10 mouse cellular contexts compared by ENCODE assay signal in genomic region chr11:96093361-96093760, GRCm38 (mm10). TPM values are rescaled to one million over a fixed set of nuclear protein-coding genes. Genes with fewer than 3 reads are reported as not detected.
DNase-seq lines count a peak whose midpoint lies in the region; ATAC-seq lines count a peak whose summit lies in the region.
"Had no signal": no experiment of that assay in that cellular context is flagged by ENCODE, and none has a peak within 500 bp of the region (broad histone marks: within the 10 kb centered on the region; RNA-seq: fewer than 3 reads in every experiment).

No protein-coding gene starts in this region.

- no peak overlapping the region for H3K4me2 ChIP-seq in intestine, embryonic 14.5 days (ENCODE audit: low read length)
- no peak overlapping the region for H3K4me2 ChIP-seq in intestine, embryonic 16.5 days (ENCODE audit: low read depth, low read length)
- no peak overlapping the region for H3K4me2 ChIP-seq in embryonic facial prominence, embryonic 15.5 days (replicated peaks)

- H3K9me3 ChIP-seq in intestine, embryonic 14.5 days (ENCODE audit: control insufficient read depth, low read length) = no peaks in the 10 kb centered on the region
- no peaks in the 10 kb centered on the region for H3K9me3 ChIP-seq in intestine, embryonic 16.5 days (ENCODE audit: control insufficient read depth, low read length)
- no peaks in the 10 kb centered on the region for H3K9me3 ChIP-seq in embryonic facial prominence, embryonic 15.5 days (replicated peaks)

- H3K9ac ChIP-seq in intestine, embryonic 14.5 days (ENCODE audit: low read length) = no peak overlapping the region
- H3K9ac ChIP-seq in intestine, embryonic 16.5 days (ENCODE audit: low read depth, low read length) = no peak overlapping the region
- no peak overlapping the region for H3K9ac ChIP-seq in embryonic facial prominence, embryonic 15.5 days

- DNase-seq in intestine, embryonic 14.5 days (ENCODE audit: low spot score) = peak; percentile 82
- peak; percentile 33 for DNase-seq in CD4-positive helper T cell, adult 2 months (ENCODE audit: low read depth, low spot score)
- DNase-seq in T-cell, adult 2 months (ENCODE audit: low spot score) = peak; percentile 25
- DNase-seq in kidney, adult 9 months = peak; percentile 57
- DNase-seq in thymus, postnatal 4 days = peak; percentile 62

- no peaks in the 10 kb centered on the region for H3K36me3 ChIP-seq in intestine, embryonic 14.5 days (ENCODE audit: control insufficient read depth, insufficient read depth, low read length)
- no peaks in the 10 kb centered on the region for H3K36me3 ChIP-seq in intestine, embryonic 16.5 days (ENCODE audit: control insufficient read depth, insufficient read depth, low read length)
- no peaks in the 10 kb centered on the region for H3K36me3 ChIP-seq in embryonic facial prominence, embryonic 15.5 days

- no peak for ATAC-seq in intestine, embryonic 14.5 days (replicated peaks; ENCODE audit: low FRiP score, low TSS enrichment, low read depth)
- no peak; the same call in 1 of the 2 replicates for ATAC-seq in intestine, embryonic 16.5 days
- ATAC-seq in embryonic facial prominence, embryonic 15.5 days (ENCODE audit: insufficient number of reproducible peaks, low FRiP score, low TSS enrichment, low read depth) = no peak
- ATAC-seq in megakaryocyte, adult 5-6 weeks (ENCODE audit: poor library complexity, severe bottlenecking) = peak; percentile 68

- no peak overlapping the region for H3K27ac ChIP-seq in intestine, embryonic 14.5 days (ENCODE audit: low read depth)
- no peak overlapping the region for H3K27ac ChIP-seq in intestine, embryonic 16.5 days (ENCODE audit: low read length)
- 0 out of 2 replicates have a peak overlapping the region, but pooled peaks have one; percentile 22 for H3K27ac ChIP-seq in embryonic facial prominence, embryonic 15.5 days (replicated peaks)
- H3K27ac ChIP-seq: macrophage had no signal

- 3% methylated on average over 3 of the region's 3 CpGs for WGBS in intestine, embryonic 14.5 days
- 10% methylated on average over 3 of the region's 3 CpGs for WGBS in intestine, embryonic 16.5 days
- WGBS in embryonic facial prominence, embryonic 15.5 days = 14% methylated on average over 3 of the region's 3 CpGs

- H3K27me3 ChIP-seq in intestine, embryonic 14.5 days (replicated peaks; ENCODE audit: control insufficient read depth, insufficient read depth, low read length) = 0 out of 2 replicates have a peak, but pooled peaks cover 3% of the 10 kb centered on the region
- no peaks in the 10 kb centered on the region for H3K27me3 ChIP-seq in intestine, embryonic 16.5 days (replicated peaks; ENCODE audit: control insufficient read depth, insufficient read depth, low read length)
- H3K27me3 ChIP-seq in embryonic facial prominence, embryonic 15.5 days = peaks cover 5% of the 10 kb centered on the region; the same call in 1 of the 2 replicates

- no peak overlapping the region for H3K4me3 ChIP-seq in intestine, embryonic 14.5 days (ENCODE audit: low read depth, low read length)
- no peak overlapping the region for H3K4me3 ChIP-seq in intestine, embryonic 16.5 days (ENCODE audit: low read length)
- no peak overlapping the region for H3K4me3 ChIP-seq in embryonic facial prominence, embryonic 15.5 days (replicated peaks)

- H3K4me1 ChIP-seq in intestine, embryonic 14.5 days (replicated peaks; ENCODE audit: control insufficient read depth, insufficient read depth, low read length) = no peaks in the 10 kb centered on the region
- H3K4me1 ChIP-seq in intestine, embryonic 16.5 days (ENCODE audit: control insufficient read depth, insufficient read depth, low read length) = 0 out of 2 replicates have a peak, but pooled peaks cover 6% of the 10 kb centered on the region
- no peaks in the 10 kb centered on the region for H3K4me1 ChIP-seq in embryonic facial prominence, embryonic 15.5 days

RNA-seq across cellular contexts. Expression of gene Atp5g1, which starts 17.9 kb away (rescaled TPM):
- 943 and 1,086 TPM in 2 replicates for polyA plus RNA-seq in intestine, embryonic 14.5 days (2014; fragmentation: Nextera tagmentation; extraction: Ambion mirVana)
- polyA plus RNA-seq in intestine, embryonic 16.5 days (2015; fragmentation: Nextera tagmentation; extraction: Ambion mirVana) = 1,152 and 1,154 TPM in 2 replicates
- polyA plus RNA-seq in embryonic facial prominence, embryonic 15.5 days (2015; fragmentation: Nextera tagmentation; extraction: Ambion mirVana) = 530 and 547 TPM in 2 replicates
- 192 and 203 TPM in 2 replicates for total RNA-seq in megakaryocyte, adult 5-6 weeks (2015)
- total RNA-seq in megakaryocyte, adult 5-6 weeks (2017) = 24.3 and 35.9 TPM in 2 replicates

RNA-seq across cellular contexts. Expression of gene Calcoco2, which starts 18.4 kb away (rescaled TPM):
- polyA plus RNA-seq in intestine, embryonic 14.5 days (2014; fragmentation: Nextera tagmentation; extraction: Ambion mirVana) = 0.11 TPM in 1 of 2 replicates, not detected in the other
- polyA plus RNA-seq in intestine, embryonic 16.5 days (2015; fragmentation: Nextera tagmentation; extraction: Ambion mirVana) = 0.10 TPM in 2 replicates
- polyA plus RNA-seq in embryonic facial prominence, embryonic 15.5 days (2015; fragmentation: Nextera tagmentation; extraction: Ambion mirVana) = 1.1 and 1.6 TPM in 2 replicates
- total RNA-seq in megakaryocyte, adult 5-6 weeks (2015) = not detected in 2 replicates
- total RNA-seq in megakaryocyte, adult 5-6 weeks (2017) = not detected in 2 replicates
- polyA plus RNA-seq: frontal cortex, adult 2 months; macrophage had no signal

RNA-seq across cellular contexts. Expression of gene Ube2z, which starts 28.2 kb away (rescaled TPM):
- polyA plus RNA-seq in intestine, embryonic 14.5 days (2014; fragmentation: Nextera tagmentation; extraction: Ambion mirVana) = 33.5 and 33.9 TPM in 2 replicates
- polyA plus RNA-seq in intestine, embryonic 16.5 days (2015; fragmentation: Nextera tagmentation; extraction: Ambion mirVana) = 31.5 and 32.0 TPM in 2 replicates
- 46.3 and 47.1 TPM in 2 replicates for polyA plus RNA-seq in embryonic facial prominence, embryonic 15.5 days (2015; fragmentation: Nextera tagmentation; extraction: Ambion mirVana)
- total RNA-seq in megakaryocyte, adult 5-6 weeks (2015) = 22.5 and 22.8 TPM in 2 replicates
- 20.8 and 21.5 TPM in 2 replicates for total RNA-seq in megakaryocyte, adult 5-6 weeks (2017)

RNA-seq across cellular contexts. Expression of gene Ttll6, which starts 40.2 kb away (rescaled TPM):
- 0.15 and 0.22 TPM in 2 replicates for polyA plus RNA-seq in intestine, embryonic 14.5 days (2014; fragmentation: Nextera tagmentation; extraction: Ambion mirVana)
- 0.27 and 0.51 TPM in 2 replicates for polyA plus RNA-seq in intestine, embryonic 16.5 days (2015; fragmentation: Nextera tagmentation; extraction: Ambion mirVana)
- polyA plus RNA-seq in embryonic facial prominence, embryonic 15.5 days (2015; fragmentation: Nextera tagmentation; extraction: Ambion mirVana) = 1.1 and 2.4 TPM in 2 replicates
- total RNA-seq in megakaryocyte, adult 5-6 weeks (2015) = not detected in 2 replicates
- not detected in 2 replicates for total RNA-seq in megakaryocyte, adult 5-6 weeks (2017)
- polyA plus RNA-seq: macrophage had no signal

RNA-seq across cellular contexts. Expression of gene Snf8, which starts 58.7 kb away (rescaled TPM):
- polyA plus RNA-seq in intestine, embryonic 14.5 days (2014; fragmentation: Nextera tagmentation; extraction: Ambion mirVana) = 37.1 and 39.3 TPM in 2 replicates
- 94.3 and 97.8 TPM in 2 replicates for polyA plus RNA-seq in intestine, embryonic 16.5 days (2015; fragmentation: Nextera tagmentation; extraction: Ambion mirVana)
- polyA plus RNA-seq in embryonic facial prominence, embryonic 15.5 days (2015; fragmentation: Nextera tagmentation; extraction: Ambion mirVana) = 100 and 103 TPM in 2 replicates
- total RNA-seq in megakaryocyte, adult 5-6 weeks (2015) = 80.1 and 93.3 TPM in 2 replicates
- 47.6 and 59.8 TPM in 2 replicates for total RNA-seq in megakaryocyte, adult 5-6 weeks (2017)

Comparison
In these comparisons a context has a peak if more than half of its experiments do, and no peak if none do; other contexts are left out.
1. DNase-seq: peak in every context shown above with its lines; median percentile 82 in intestine, embryonic 14.5 days; 62 in thymus, postnatal 4 days; 57 in kidney, adult 9 months; 33 in CD4-positive helper T cell, adult 2 months; 25 in T-cell, adult 2 months.